Mouse (Mus musculus): Measurements from ENCODE around the gene Cd2bp2. TPM values are rescaled to one million over a fixed set of nuclear protein-coding genes. Genes with fewer than 3 reads are reported as not detected.

Gene Cd2bp2
- total and polyA plus RNA-seq, 2 experiments = 11.8 to 12.4 TPM

DNA sequence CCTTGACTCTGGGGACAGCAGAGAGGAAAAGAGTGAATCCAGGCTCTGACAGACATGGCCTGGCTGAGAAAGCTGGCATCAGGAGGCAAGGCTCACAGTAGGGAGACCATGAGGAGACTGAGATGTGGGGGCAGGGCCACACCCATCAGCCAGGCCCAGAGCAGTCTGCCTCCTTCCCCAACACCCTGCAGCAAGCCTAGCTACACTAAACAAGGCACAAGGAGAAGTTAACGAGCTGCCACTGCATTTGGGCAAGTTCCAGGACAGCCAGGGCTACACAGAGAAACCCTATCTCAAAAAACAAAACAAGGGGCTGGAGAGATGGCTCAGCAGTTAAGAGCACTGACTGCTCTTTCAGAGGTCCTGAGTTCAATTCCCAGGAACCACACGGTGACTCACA lies 53.6 kb downstream of the Cd2bp2 start:
- H3K79me2 ChIP-seq (ENCODE audit: control insufficient read depth, insufficient read depth, low read length) = no peaks in the 10 kb centered on the region
- H3K4me1 ChIP-seq (ENCODE audit: control insufficient read depth, insufficient read depth, low read length) = no peaks in the 10 kb centered on the region
- no peak for DNase-seq (ENCODE audit: extremely low read depth, low read depth, low spot score)
- H3K9ac ChIP-seq (ENCODE audit: low read depth, low read length) = no peak overlapping the region
- H3K27me3 ChIP-seq (ENCODE audit: control insufficient read depth, insufficient read depth, low read length) = no peaks in the 10 kb centered on the region
- no peaks in the 10 kb centered on the region for H3K36me3 ChIP-seq (ENCODE audit: control insufficient read depth, insufficient read depth, low read length)
- 67% methylated on average over 2 of the region's 2 CpGs for WGBS
- TF ChIP-seq CTCF (IDR thresholded peaks at IDR 0.05; ENCODE audit: low read depth, low read length) (no peak), POLR2A (IDR thresholded peaks at IDR 0.05; ENCODE audit: extremely low read depth, insufficient read depth, low read length) (no peak)
- no peak overlapping the region for H3K27ac ChIP-seq (replicated peaks; ENCODE audit: insufficient read depth, low read depth, low read length)
- H3K4me3 ChIP-seq (ENCODE audit: insufficient read depth, low read depth, low read length) = no peak overlapping the region

Other genes starting within 250 kb of the Cd2bp2 start
- not detected in 2 replicates for gene Asphd1, start 246.5 kb downstream of the Cd2bp2 start, total RNA-seq (2014; rRNA removed)
- not detected in 2 replicates for gene Asphd1, start 246.5 kb downstream of the Cd2bp2 start, polyA plus RNA-seq (2012; rRNA removed)
- 0.20 and 0.28 TPM in 2 replicates for gene Sez6l2, start 245.5 kb downstream of the Cd2bp2 start, total RNA-seq (2014; rRNA removed)
- 0.31 and 0.60 TPM in 2 replicates for gene Sez6l2, start 245.5 kb downstream of the Cd2bp2 start, polyA plus RNA-seq (2012; rRNA removed)
- 41.2 and 42.8 TPM in 2 replicates for gene Cdipt, start 220.1 kb downstream of the Cd2bp2 start, total RNA-seq (2014; rRNA removed)
- 137 and 141 TPM in 2 replicates for gene Cdipt, start 220.1 kb downstream of the Cd2bp2 start, polyA plus RNA-seq (2012; rRNA removed)
- 0.09 TPM in 1 of 2 replicates, not detected in the other for gene Cdiptos, start 220.0 kb downstream of the Cd2bp2 start, total RNA-seq (2014; rRNA removed)
- 0.20 and 0.23 TPM in 2 replicates for gene Cdiptos, start 220.0 kb downstream of the Cd2bp2 start, polyA plus RNA-seq (2012; rRNA removed)
- gene Mvp, start 181.4 kb downstream of the Cd2bp2 start, total RNA-seq (2014; rRNA removed) = 23.4 and 28.5 TPM in 2 replicates
- 26.3 and 39.4 TPM in 2 replicates for gene Mvp, start 181.4 kb downstream of the Cd2bp2 start, polyA plus RNA-seq (2012; rRNA removed)
- gene Pagr1b, start 179.6 kb downstream of the Cd2bp2 start, total RNA-seq (2014; rRNA removed) = 0.74 TPM in 1 of 2 replicates, not detected in the other
- gene Pagr1b, start 179.6 kb downstream of the Cd2bp2 start, polyA plus RNA-seq (2012; rRNA removed) = 0.49 TPM in 1 of 2 replicates, not detected in the other
- gene Pagr1a, start 178.7 kb downstream of the Cd2bp2 start, total RNA-seq (2014; rRNA removed) = 4.9 and 6.7 TPM in 2 replicates
- 2.6 and 4.2 TPM in 2 replicates for gene Pagr1a, start 178.7 kb downstream of the Cd2bp2 start, polyA plus RNA-seq (2012; rRNA removed)
- gene Gm42742, start 175.0 kb downstream of the Cd2bp2 start, total RNA-seq (2014; rRNA removed) = 9.5 and 10.7 TPM in 2 replicates
- 11.2 and 12.7 TPM in 2 replicates for gene Gm42742, start 175.0 kb downstream of the Cd2bp2 start, polyA plus RNA-seq (2012; rRNA removed)
- gene Prrt2, start 174.8 kb downstream of the Cd2bp2 start, total RNA-seq (2014; rRNA removed) = not detected in 2 replicates
- gene Prrt2, start 174.8 kb downstream of the Cd2bp2 start, polyA plus RNA-seq (2012; rRNA removed) = 0.75 TPM in 1 of 2 replicates, not detected in the other
- 8.9 and 16.4 TPM in 2 replicates for gene Maz, start 169.0 kb downstream of the Cd2bp2 start, total RNA-seq (2014; rRNA removed)
- gene Maz, start 169.0 kb downstream of the Cd2bp2 start, polyA plus RNA-seq (2012; rRNA removed) = 74.6 and 81.9 TPM in 2 replicates
- 0.37 and 1.3 TPM in 2 replicates for gene Kif22, start 153.6 kb downstream of the Cd2bp2 start, total RNA-seq (2014; rRNA removed)
- gene Kif22, start 153.6 kb downstream of the Cd2bp2 start, polyA plus RNA-seq (2012; rRNA removed) = 0.44 and 0.75 TPM in 2 replicates
- gene Zg16, start 108.7 kb downstream of the Cd2bp2 start, total RNA-seq (2014; rRNA removed) = 11.2 and 47.8 TPM in 2 replicates
- gene Zg16, start 108.7 kb downstream of the Cd2bp2 start, polyA plus RNA-seq (2012; rRNA removed) = 1.2 and 2.3 TPM in 2 replicates
- gene AI467606, start 104.7 kb downstream of the Cd2bp2 start, total RNA-seq (2014; rRNA removed) = 0.28 and 0.34 TPM in 2 replicates
- 1.2 and 1.3 TPM in 2 replicates for gene AI467606, start 104.7 kb downstream of the Cd2bp2 start, polyA plus RNA-seq (2012; rRNA removed)
- gene Qprt, start 73.8 kb downstream of the Cd2bp2 start, total RNA-seq (2014; rRNA removed) = 116 and 129 TPM in 2 replicates
- 196 and 210 TPM in 2 replicates for gene Qprt, start 73.8 kb downstream of the Cd2bp2 start, polyA plus RNA-seq (2012; rRNA removed)
- gene Spn, start 58.2 kb downstream of the Cd2bp2 start, total RNA-seq (2014; rRNA removed) = 0.27 and 0.28 TPM in 2 replicates
- gene Spn, start 58.2 kb downstream of the Cd2bp2 start, polyA plus RNA-seq (2012; rRNA removed) = 0.54 and 0.88 TPM in 2 replicates
- gene Tbc1d10b, start 12.4 kb upstream of the Cd2bp2 start, total RNA-seq (2014; rRNA removed) = 5.3 and 7.0 TPM in 2 replicates
- gene Tbc1d10b, start 12.4 kb upstream of the Cd2bp2 start, polyA plus RNA-seq (2012; rRNA removed) = 7.3 and 9.5 TPM in 2 replicates
- gene Mylpf, start 12.8 kb upstream of the Cd2bp2 start, total RNA-seq (2014; rRNA removed) = 1.5 and 8.6 TPM in 2 replicates
- gene Mylpf, start 12.8 kb upstream of the Cd2bp2 start, polyA plus RNA-seq (2012; rRNA removed) = 0.71 and 0.93 TPM in 2 replicates
- 2.3 and 2.9 TPM in 2 replicates for gene Zfp553, start 37.0 kb upstream of the Cd2bp2 start, total RNA-seq (2014; rRNA removed)
- 3.5 and 4.5 TPM in 2 replicates for gene Zfp553, start 37.0 kb upstream of the Cd2bp2 start, polyA plus RNA-seq (2012; rRNA removed)
- gene Sept1, start 37.1 kb upstream of the Cd2bp2 start, total RNA-seq (2014; rRNA removed) = 1.4 and 1.5 TPM in 2 replicates
- gene Sept1, start 37.1 kb upstream of the Cd2bp2 start, polyA plus RNA-seq (2012; rRNA removed) = 3.5 and 4.0 TPM in 2 replicates
- gene Zfp771, start 48.2 kb upstream of the Cd2bp2 start, total RNA-seq (2014; rRNA removed) = 19.6 and 30.1 TPM in 2 replicates
- 52.8 and 57.7 TPM in 2 replicates for gene Zfp771, start 48.2 kb upstream of the Cd2bp2 start, polyA plus RNA-seq (2012; rRNA removed)
- gene Dctpp1, start 64.7 kb upstream of the Cd2bp2 start, total RNA-seq (2014; rRNA removed) = 61.5 and 70.2 TPM in 2 replicates
- gene Dctpp1, start 64.7 kb upstream of the Cd2bp2 start, polyA plus RNA-seq (2012; rRNA removed) = 70.7 and 73.4 TPM in 2 replicates
- gene Sephs2, start 78.0 kb upstream of the Cd2bp2 start, total RNA-seq (2014; rRNA removed) = 939 and 948 TPM in 2 replicates
- gene Sephs2, start 78.0 kb upstream of the Cd2bp2 start, polyA plus RNA-seq (2012; rRNA removed) = 388 and 524 TPM in 2 replicates
- 4.3 and 5.2 TPM in 2 replicates for gene Itgal, start 100.2 kb upstream of the Cd2bp2 start, total RNA-seq (2014; rRNA removed)
- 3.9 and 6.8 TPM in 2 replicates for gene Itgal, start 100.2 kb upstream of the Cd2bp2 start, polyA plus RNA-seq (2012; rRNA removed)
- gene Zfp768, start 149.5 kb upstream of the Cd2bp2 start, total RNA-seq (2014; rRNA removed) = 7.7 and 9.5 TPM in 2 replicates
- 21.2 and 28.0 TPM in 2 replicates for gene Zfp768, start 149.5 kb upstream of the Cd2bp2 start, polyA plus RNA-seq (2012; rRNA removed)
- 3.6 and 3.7 TPM in 2 replicates for gene Zfp747, start 180.0 kb upstream of the Cd2bp2 start, total RNA-seq (2014; rRNA removed)
- 3.0 and 4.0 TPM in 2 replicates for gene Zfp747, start 180.0 kb upstream of the Cd2bp2 start, polyA plus RNA-seq (2012; rRNA removed)
- 2.0 and 2.3 TPM in 2 replicates for gene 9130019O22Rik, start 191.1 kb upstream of the Cd2bp2 start, total RNA-seq (2014; rRNA removed)
- gene 9130019O22Rik, start 191.1 kb upstream of the Cd2bp2 start, polyA plus RNA-seq (2012; rRNA removed) = 1.6 and 2.0 TPM in 2 replicates
- gene E430018J23Rik, start 197.6 kb upstream of the Cd2bp2 start, total RNA-seq (2014; rRNA removed) = 4.9 and 5.8 TPM in 2 replicates
- 5.4 and 7.7 TPM in 2 replicates for gene E430018J23Rik, start 197.6 kb upstream of the Cd2bp2 start, polyA plus RNA-seq (2012; rRNA removed)
- 1.8 and 2.5 TPM in 2 replicates for gene Zfp764, start 210.8 kb upstream of the Cd2bp2 start, total RNA-seq (2014; rRNA removed)
- gene Zfp764, start 210.8 kb upstream of the Cd2bp2 start, polyA plus RNA-seq (2012; rRNA removed) = 1.3 and 1.8 TPM in 2 replicates
- 2.9 and 3.0 TPM in 2 replicates for gene Zfp688, start 226.0 kb upstream of the Cd2bp2 start, total RNA-seq (2014; rRNA removed)
- gene Zfp688, start 226.0 kb upstream of the Cd2bp2 start, polyA plus RNA-seq (2012; rRNA removed) = 8.5 and 9.4 TPM in 2 replicates